Mouse (Mus musculus): ENCODE results near the gene Hunk. TPM values are rescaled to one million over a fixed set of nuclear protein-coding genes. Genes with fewer than 3 reads are reported as not detected.

Gene Hunk
- polyA plus RNA-seq, 1 experiment: 1.4 TPM

DNA sequence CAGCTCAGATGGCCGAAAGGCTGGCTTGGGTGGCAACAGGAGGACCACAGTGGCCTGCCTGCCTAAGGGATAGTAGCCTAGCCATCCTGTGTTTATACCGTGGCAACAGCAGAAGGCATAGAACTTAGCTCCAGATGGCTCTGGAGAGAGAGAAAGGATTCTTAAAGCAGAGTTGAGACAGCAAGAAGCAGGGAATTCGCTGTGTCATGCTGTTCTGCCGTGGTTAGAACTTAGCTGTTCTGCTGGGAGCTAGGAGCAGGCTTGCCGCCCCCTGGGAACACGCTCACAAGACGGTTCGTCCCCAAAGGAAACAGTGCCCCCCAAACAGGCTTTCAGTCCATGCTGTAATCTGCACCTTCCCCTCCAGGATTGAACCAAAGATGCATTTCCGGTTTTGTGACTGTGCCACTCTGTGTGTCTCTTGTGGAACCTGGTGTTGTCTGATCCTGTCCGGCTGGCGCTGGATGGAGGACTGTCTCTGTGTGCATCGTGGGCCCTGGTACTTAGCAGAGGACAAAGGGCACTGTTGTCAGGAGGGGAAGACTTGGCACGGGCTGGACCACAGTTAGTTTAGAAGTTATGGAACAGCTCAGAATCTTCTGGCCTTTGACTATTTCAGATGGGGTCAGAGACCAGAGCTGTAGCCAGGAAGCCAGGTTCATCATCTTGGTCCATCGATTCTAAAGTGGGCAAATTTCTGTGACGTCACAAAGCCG is 112.1 kb downstream of the Hunk start:
- Histone ChIP-seq H3K27me3 (ENCODE audit: control insufficient read depth, insufficient read depth, low read length) (no peaks in the 10 kb centered on the region), H3K36me3 (ENCODE audit: control insufficient read depth, insufficient read depth, low read length) (peaks cover 5% of the 10 kb centered on the region), H3K4me1 (ENCODE audit: control insufficient read depth, insufficient read depth, insufficient read length, low read length) (no peaks in the 10 kb centered on the region), H3K27ac (ENCODE audit: insufficient read depth, low read depth, low read length) (no peak overlapping the region), H3K4me3 (ENCODE audit: low read depth, low read length) (no peak overlapping the region)
- 85% methylated on average over 16 of the region's 16 CpGs for WGBS
- TF ChIP-seq CTCF (IDR thresholded peaks at IDR 0.05; ENCODE audit: extremely low read depth, insufficient read length, insufficient replicate concordance, low read depth, low read length): no peak
- TF ChIP-seq POLR2A (IDR thresholded peaks at IDR 0.05; ENCODE audit: low read depth, low read length): no peak

DNA sequence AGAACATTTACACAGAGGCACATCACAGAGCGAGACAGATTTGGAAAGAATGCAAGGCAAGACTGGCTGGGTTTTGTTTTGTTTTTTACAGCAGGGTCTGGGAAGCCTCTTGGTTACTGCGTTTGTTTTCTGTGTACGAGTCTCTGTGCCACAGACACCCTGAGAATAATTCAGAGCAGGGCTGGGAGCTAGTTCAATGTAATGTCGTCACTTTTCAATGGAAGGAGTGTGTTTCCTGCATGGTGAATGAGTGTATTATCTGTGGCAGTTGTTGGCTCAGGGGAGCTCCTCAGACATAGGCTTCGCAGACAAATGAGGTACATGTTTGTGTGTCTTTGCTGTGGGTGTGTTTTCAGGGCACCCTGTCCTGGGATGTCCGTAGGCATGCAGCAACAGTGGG is 115.0 kb downstream of the Hunk start:
- Histone ChIP-seq H3K36me3 (ENCODE audit: control insufficient read depth, insufficient read depth, low read length) (peaks cover 5% of the 10 kb centered on the region), H3K27ac (ENCODE audit: insufficient read depth, low read depth, low read length) (no peak overlapping the region)

DNA sequence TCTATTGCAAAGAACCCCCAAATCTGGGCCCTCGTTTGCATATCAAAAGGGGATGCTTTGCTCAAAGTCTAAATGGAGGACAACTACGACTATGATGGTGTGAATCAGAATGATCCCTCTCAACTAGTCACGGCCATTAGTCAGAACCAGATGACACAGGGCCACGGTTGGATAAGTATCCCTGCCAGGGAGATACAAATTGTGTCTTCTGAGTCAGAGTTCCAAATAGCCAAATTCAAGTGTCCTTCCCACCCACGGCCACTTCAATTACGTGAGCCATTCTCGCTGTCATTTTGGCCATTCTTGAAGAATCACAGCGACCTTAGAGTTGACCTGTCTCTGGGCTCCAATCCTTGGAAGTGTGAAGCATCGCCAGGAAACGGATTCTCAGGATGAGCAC is 119.4 kb downstream of the Hunk start:
- 77% methylated on average over 10 of the region's 10 CpGs for WGBS
- TF ChIP-seq CTCF (IDR thresholded peaks at IDR 0.05; ENCODE audit: extremely low read depth, insufficient read length, insufficient replicate concordance, low read depth, low read length) (no peak), POLR2A (IDR thresholded peaks at IDR 0.05; ENCODE audit: low read depth, low read length) (no peak)
- H3K27ac ChIP-seq (ENCODE audit: insufficient read depth, low read depth, low read length): no peak overlapping the region
- H3K36me3 ChIP-seq (ENCODE audit: control insufficient read depth, insufficient read depth, low read length): no peaks in the 10 kb centered on the region
- no peak overlapping the region for H3K4me3 ChIP-seq (ENCODE audit: low read depth, low read length)
- H3K27me3 ChIP-seq (ENCODE audit: control insufficient read depth, insufficient read depth, low read length): no peaks in the 10 kb centered on the region
- H3K4me1 ChIP-seq (ENCODE audit: control insufficient read depth, insufficient read depth, insufficient read length, low read length): no peaks in the 10 kb centered on the region

More for the DNA sequence above, 115.0 kb downstream of the Hunk start:
- H3K27me3 ChIP-seq (ENCODE audit: control insufficient read depth, insufficient read depth, low read length): no peaks in the 10 kb centered on the region
- no peak overlapping the region for H3K4me3 ChIP-seq (ENCODE audit: low read depth, low read length)
- TF ChIP-seq POLR2A (IDR thresholded peaks at IDR 0.05; ENCODE audit: low read depth, low read length): no peak
- 90% methylated on average over 6 of the region's 6 CpGs for WGBS
- no peaks in the 10 kb centered on the region for H3K4me1 ChIP-seq (ENCODE audit: control insufficient read depth, insufficient read depth, insufficient read length, low read length)

DNA sequence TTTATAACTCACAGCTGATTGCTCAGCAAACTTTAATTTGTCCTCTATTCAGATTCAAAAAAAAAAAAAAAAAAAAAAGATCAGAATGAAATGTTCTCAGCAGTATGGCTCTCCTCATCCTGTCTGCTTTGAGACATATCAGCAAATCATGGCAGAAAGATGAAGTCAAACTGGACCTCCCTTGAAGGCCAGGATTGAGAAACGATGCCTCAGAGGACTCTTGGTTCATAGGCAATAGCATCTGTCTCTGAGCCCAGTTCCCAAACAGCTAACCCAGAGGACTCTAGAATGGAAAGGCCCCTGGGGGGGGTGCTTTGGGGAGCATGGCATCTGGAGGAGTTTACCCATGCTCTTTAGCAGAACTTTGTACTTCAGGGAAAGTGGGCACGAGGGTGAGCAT is 119.9 kb downstream of the Hunk start:
- TF ChIP-seq CTCF (IDR thresholded peaks at IDR 0.05; ENCODE audit: extremely low read depth, insufficient read length, insufficient replicate concordance, low read depth, low read length) (no peak), POLR2A (IDR thresholded peaks at IDR 0.05; ENCODE audit: low read depth, low read length) (no peak)
- no peaks in the 10 kb centered on the region for H3K4me1 ChIP-seq (ENCODE audit: control insufficient read depth, insufficient read depth, insufficient read length, low read length)
- H3K27me3 ChIP-seq (ENCODE audit: control insufficient read depth, insufficient read depth, low read length): no peaks in the 10 kb centered on the region
- no peaks in the 10 kb centered on the region for H3K36me3 ChIP-seq (ENCODE audit: control insufficient read depth, insufficient read depth, low read length)
- H3K4me3 ChIP-seq (ENCODE audit: low read depth, low read length): no peak overlapping the region
- WGBS: 81% methylated on average over 2 of the region's 2 CpGs
- H3K27ac ChIP-seq (ENCODE audit: insufficient read depth, low read depth, low read length): no peak overlapping the region

DNA sequence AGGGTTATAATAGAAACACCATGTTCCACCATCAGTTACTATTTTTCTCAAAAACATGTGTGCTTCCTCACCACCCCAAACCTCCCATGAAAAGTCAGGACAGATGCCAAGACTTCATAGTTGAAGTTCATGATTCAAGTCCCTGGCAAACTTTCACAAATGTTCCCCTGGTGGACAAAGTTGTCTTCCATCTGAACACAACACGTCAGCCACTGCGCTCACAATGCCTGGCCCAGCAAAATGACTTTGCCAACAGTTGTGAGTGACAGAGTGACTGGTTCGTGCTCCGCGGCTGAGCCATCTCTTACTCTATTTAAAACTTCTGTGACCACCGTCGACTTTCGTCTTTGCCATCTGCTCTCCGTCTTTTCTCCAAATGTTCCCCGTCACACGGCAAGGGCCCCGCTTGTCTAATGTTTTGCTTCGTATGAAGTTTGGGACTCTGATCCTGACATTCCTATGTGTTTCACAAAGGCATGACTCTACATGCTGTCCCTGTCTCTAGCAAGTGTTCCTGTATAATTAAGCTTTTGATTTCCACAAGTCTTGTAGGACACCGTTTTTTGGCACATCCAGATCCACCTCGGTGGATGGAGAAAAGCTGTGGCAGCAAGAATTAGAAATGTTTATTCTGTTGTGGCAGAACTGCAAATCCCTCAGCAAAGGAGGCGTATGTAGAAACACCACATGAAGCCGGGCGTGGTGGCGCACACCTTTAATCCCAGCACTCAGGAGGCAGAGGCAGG is 125.9 kb downstream of the Hunk start:
- Histone ChIP-seq H3K27ac (ENCODE audit: insufficient read depth, low read depth, low read length) (no peak overlapping the region), H3K36me3 (ENCODE audit: control insufficient read depth, insufficient read depth, low read length) (no peaks in the 10 kb centered on the region), H3K4me3 (ENCODE audit: low read depth, low read length) (no peak overlapping the region), H3K4me1 (ENCODE audit: control insufficient read depth, insufficient read depth, insufficient read length, low read length) (no peaks in the 10 kb centered on the region), H3K27me3 (ENCODE audit: control insufficient read depth, insufficient read depth, low read length) (no peaks in the 10 kb centered on the region)
- 85% methylated on average over 19 of the region's 19 CpGs for WGBS
- TF ChIP-seq POLR2A (IDR thresholded peaks at IDR 0.05; ENCODE audit: low read depth, low read length) (no peak), CTCF (IDR thresholded peaks at IDR 0.05; ENCODE audit: extremely low read depth, insufficient read length, insufficient replicate concordance, low read depth, low read length) (no peak)

DNA sequence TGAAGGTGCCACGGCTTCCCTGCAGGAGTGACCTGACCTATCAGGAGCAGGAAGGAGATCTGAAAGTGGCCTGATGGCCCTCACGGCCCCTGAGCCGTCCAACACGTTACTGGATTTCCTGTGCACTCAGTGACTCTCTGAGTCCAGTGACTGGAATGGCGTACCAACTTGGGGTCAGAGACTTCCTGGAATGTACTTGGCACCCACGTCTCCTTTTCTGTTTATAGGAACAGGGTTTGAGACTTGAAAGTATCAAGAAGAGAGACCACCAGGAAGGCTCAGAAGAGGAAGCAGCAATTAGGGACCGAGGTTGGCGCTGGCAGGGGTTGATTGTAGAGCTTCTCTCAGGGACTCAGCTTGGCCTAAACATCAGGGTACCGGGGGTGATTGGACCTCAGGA is 131.2 kb downstream of the Hunk start:
- H3K36me3 ChIP-seq (ENCODE audit: control insufficient read depth, insufficient read depth, low read length): no peaks in the 10 kb centered on the region
- H3K4me3 ChIP-seq (ENCODE audit: low read depth, low read length): no peak overlapping the region
- TF ChIP-seq CTCF (IDR thresholded peaks at IDR 0.05; ENCODE audit: extremely low read depth, insufficient read length, insufficient replicate concordance, low read depth, low read length) (no peak), POLR2A (IDR thresholded peaks at IDR 0.05; ENCODE audit: low read depth, low read length) (no peak)
- no peak overlapping the region for H3K27ac ChIP-seq (ENCODE audit: insufficient read depth, low read depth, low read length)
- H3K4me1 ChIP-seq (ENCODE audit: control insufficient read depth, insufficient read depth, insufficient read length, low read length): no peaks in the 10 kb centered on the region
- H3K27me3 ChIP-seq (ENCODE audit: control insufficient read depth, insufficient read depth, low read length): no peaks in the 10 kb centered on the region
- WGBS: 59% methylated on average over 9 of the region's 9 CpGs

DNA sequence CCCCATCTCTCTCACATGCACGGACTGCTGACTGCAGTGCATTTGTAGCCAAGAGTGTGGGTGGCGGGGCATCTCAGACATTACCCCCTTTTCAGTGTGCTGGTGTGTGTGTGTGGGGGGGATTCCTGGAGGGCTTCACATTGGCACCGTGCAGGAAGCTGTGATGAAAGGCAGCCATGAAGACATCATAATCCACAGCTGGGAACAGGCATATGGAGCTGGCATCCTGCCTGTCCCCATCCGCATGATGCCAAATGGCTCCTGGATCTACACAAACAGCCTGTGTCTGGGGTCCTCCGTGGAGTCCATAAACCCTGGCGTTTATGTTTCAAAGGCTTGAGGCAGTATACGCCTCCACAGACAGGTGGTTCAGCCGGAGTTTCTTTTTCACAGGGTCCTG is 132.4 kb downstream of the Hunk start:
- no peak for TF ChIP-seq CTCF (IDR thresholded peaks at IDR 0.05; ENCODE audit: extremely low read depth, insufficient read length, insufficient replicate concordance, low read depth, low read length)
- no peak for TF ChIP-seq POLR2A (IDR thresholded peaks at IDR 0.05; ENCODE audit: low read depth, low read length)
- 73% methylated on average over 8 of the region's 8 CpGs for WGBS
- Histone ChIP-seq H3K36me3 (ENCODE audit: control insufficient read depth, insufficient read depth, low read length) (no peaks in the 10 kb centered on the region), H3K4me3 (ENCODE audit: low read depth, low read length) (no peak overlapping the region), H3K4me1 (ENCODE audit: control insufficient read depth, insufficient read depth, insufficient read length, low read length) (no peaks in the 10 kb centered on the region), H3K27ac (ENCODE audit: insufficient read depth, low read depth, low read length) (no peak overlapping the region), H3K27me3 (ENCODE audit: control insufficient read depth, insufficient read depth, low read length) (no peaks in the 10 kb centered on the region)

All from small intestine, adult 2 months (tissue).